In the genomic region with DNA sequence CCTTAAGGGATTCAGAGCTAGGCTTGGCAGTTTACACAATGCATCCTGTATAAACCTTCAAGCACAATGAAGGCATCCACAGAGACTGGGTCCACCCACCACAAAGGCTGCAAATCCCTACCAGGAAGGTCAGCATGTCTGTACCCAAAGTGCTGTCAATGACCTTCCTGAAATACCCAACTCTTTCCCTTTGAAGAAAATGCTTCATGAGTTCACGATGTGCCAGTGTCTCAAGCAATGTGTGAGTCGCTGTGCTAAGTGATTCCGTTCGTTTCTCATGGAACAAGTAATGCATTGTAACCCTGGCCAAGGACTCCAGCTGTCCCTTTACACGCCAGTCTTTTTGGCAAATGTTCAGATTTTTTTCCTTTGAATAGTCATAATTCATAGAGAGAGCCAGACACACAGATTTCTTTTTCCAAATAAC, we compare ENCODE assay signal across 8 mouse cellular contexts.
DNase-seq lines count a peak whose midpoint lies in the region; ATAC-seq and TF ChIP-seq lines count a peak whose summit lies in the region.

No protein-coding gene starts in this region.

- no peak for ATAC-seq in embryonic facial prominence, embryonic 11.5 days (replicated peaks; ENCODE audit: insufficient number of reproducible peaks, low FRiP score, low TSS enrichment, low read depth)
- ATAC-seq in stomach, embryonic 14.5 days (ENCODE audit: insufficient number of reproducible peaks, insufficient read depth, low FRiP score, low read depth) = peak; percentile 58; the same call in 1 of the 2 replicates
- no peak; the same call in 1 of the 2 replicates for ATAC-seq in stomach, postnatal 0 days (ENCODE audit: low FRiP score, low TSS enrichment)

- no peaks in the 10 kb centered on the region for H3K4me1 ChIP-seq in embryonic facial prominence, embryonic 11.5 days (ENCODE audit: control insufficient read depth, insufficient read depth, low read length)
- no peaks in the 10 kb centered on the region for H3K4me1 ChIP-seq in embryonic facial prominence, embryonic 10.5 days
- H3K4me1 ChIP-seq in stomach, embryonic 14.5 days (ENCODE audit: control insufficient read depth, insufficient read depth, low read length) = no peaks in the 10 kb centered on the region
- H3K4me1 ChIP-seq in stomach, postnatal 0 days (replicated peaks; ENCODE audit: control insufficient read depth, insufficient read depth) = no peaks in the 10 kb centered on the region

- TF ChIP-seq CTCF in stomach, postnatal 0 days (IDR thresholded peaks at IDR 0.05; ENCODE audit: low read depth) = no peak

- peak; percentile 28 for DNase-seq in embryonic facial prominence, embryonic 11.5 days (ENCODE audit: low spot score)
- no peak for DNase-seq in embryonic facial prominence, embryonic 10.5 days (ENCODE audit: low spot score)
- DNase-seq in stomach, postnatal 0 days (ENCODE audit: low spot score) = no peak
- peak; percentile 24 to 40 for DNase-seq in heart, postnatal 14 days
- DNase-seq in lung, postnatal 25 days (ENCODE audit: low spot score) = peak; percentile 34
- no peak for DNase-seq in T-cell, adult 2 months (ENCODE audit: low spot score)
- DNase-seq in kidney, adult 18-20 months = no peak

- H3K27me3 ChIP-seq in embryonic facial prominence, embryonic 11.5 days (ENCODE audit: control insufficient read depth, insufficient read depth, low read length) = no peaks in the 10 kb centered on the region
- no peaks in the 10 kb centered on the region for H3K27me3 ChIP-seq in embryonic facial prominence, embryonic 10.5 days (replicated peaks; ENCODE audit: low read depth, poor library complexity, severe bottlenecking)
- H3K27me3 ChIP-seq in stomach, embryonic 14.5 days (ENCODE audit: control insufficient read depth, insufficient read depth, low read length) = no peaks in the 10 kb centered on the region
- H3K27me3 ChIP-seq in stomach, postnatal 0 days (ENCODE audit: control insufficient read depth, insufficient read depth, low read length) = no peaks in the 10 kb centered on the region

- intact Hi-C loops in heart, postnatal 14 days (cut with DNase I) = no loop called here

- H3K9ac ChIP-seq in embryonic facial prominence, embryonic 11.5 days (replicated peaks; ENCODE audit: low read length) = no peak overlapping the region
- no peak overlapping the region for H3K9ac ChIP-seq in stomach, embryonic 14.5 days (replicated peaks; ENCODE audit: low read depth, low read length)
- H3K9ac ChIP-seq in stomach, postnatal 0 days (ENCODE audit: low read length) = no peak overlapping the region

- 33% methylated on average over 5 of the region's 5 CpGs for WGBS in embryonic facial prominence, embryonic 11.5 days
- WGBS in embryonic facial prominence, embryonic 10.5 days = 43% methylated on average over 5 of the region's 5 CpGs
- 29% methylated on average over 5 of the region's 5 CpGs for WGBS in stomach, embryonic 14.5 days
- 27% methylated on average over 5 of the region's 5 CpGs for WGBS in stomach, postnatal 0 days

- TF ChIP-seq EP300 in stomach, postnatal 0 days (optimal IDR thresholded peaks at IDR 0.05) = no peak

- no peak overlapping the region for H3K4me3 ChIP-seq in embryonic facial prominence, embryonic 11.5 days (ENCODE audit: low read depth, low read length)
- H3K4me3 ChIP-seq in embryonic facial prominence, embryonic 10.5 days = no peak overlapping the region
- no peak overlapping the region for H3K4me3 ChIP-seq in stomach, embryonic 14.5 days (ENCODE audit: low read depth, low read length)
- no peak overlapping the region for H3K4me3 ChIP-seq in stomach, postnatal 0 days (ENCODE audit: low read depth, low read length)

- H3K36me3 ChIP-seq in embryonic facial prominence, embryonic 11.5 days (replicated peaks; ENCODE audit: control insufficient read depth, insufficient read depth, low read depth, low read length) = no peaks in the 10 kb centered on the region
- no peaks in the 10 kb centered on the region for H3K36me3 ChIP-seq in embryonic facial prominence, embryonic 10.5 days (replicated peaks)
- no peaks in the 10 kb centered on the region for H3K36me3 ChIP-seq in stomach, embryonic 14.5 days (ENCODE audit: control insufficient read depth, insufficient read depth, low read length)
- H3K36me3 ChIP-seq in stomach, postnatal 0 days (ENCODE audit: control insufficient read depth, insufficient read depth, low read length) = no peaks in the 10 kb centered on the region

- H3K9me3 ChIP-seq in embryonic facial prominence, embryonic 11.5 days (replicated peaks; ENCODE audit: control insufficient read depth, low read length) = no peaks in the 10 kb centered on the region
- H3K9me3 ChIP-seq in embryonic facial prominence, embryonic 10.5 days = no peaks in the 10 kb centered on the region
- H3K9me3 ChIP-seq in stomach, embryonic 14.5 days (ENCODE audit: control insufficient read depth, low read depth, low read length) = no peaks in the 10 kb centered on the region
- H3K9me3 ChIP-seq in stomach, postnatal 0 days (ENCODE audit: control insufficient read depth, low read length) = no peaks in the 10 kb centered on the region

- H3K27ac ChIP-seq in embryonic facial prominence, embryonic 11.5 days (replicated peaks; ENCODE audit: low read depth, low read length) = no peak overlapping the region
- no peak overlapping the region for H3K27ac ChIP-seq in embryonic facial prominence, embryonic 10.5 days (replicated peaks)
- H3K27ac ChIP-seq in stomach, embryonic 14.5 days (ENCODE audit: low read length) = peak overlapping the region; percentile 58; the same call in 1 of the 2 replicates
- no peak overlapping the region for H3K27ac ChIP-seq in stomach, postnatal 0 days (replicated peaks)

- H3K4me2 ChIP-seq in embryonic facial prominence, embryonic 11.5 days (ENCODE audit: low read depth, low read length) = no peak overlapping the region
- no peak overlapping the region for H3K4me2 ChIP-seq in stomach, embryonic 14.5 days (replicated peaks; ENCODE audit: low read depth, low read length)
- H3K4me2 ChIP-seq in stomach, postnatal 0 days (replicated peaks; ENCODE audit: low read depth) = no peak overlapping the region

Comparison
In these comparisons a context has a peak if more than half of its experiments do, and no peak if none do; other contexts are left out.
1. DNase-seq: peak in embryonic facial prominence, embryonic 11.5 days (single experiment), heart, postnatal 14 days (2 of 2) and lung, postnatal 25 days (single experiment); none in embryonic facial prominence, embryonic 10.5 days (single experiment), stomach, postnatal 0 days (single experiment), T-cell, adult 2 months (single experiment) and kidney, adult 18-20 months (single experiment).